Mouse (Mus musculus): ENCODE results near the gene Azin2. TPM values are rescaled to one million over a fixed set of nuclear protein-coding genes. Genes with fewer than 3 reads are reported as not detected.
A peak's percentile ranks its signal among the peaks of the same experiment; 100 is the strongest.

Azin2 gene
- polyA plus RNA-seq, 1 experiment from 2014 or later: 21.3 TPM

DNA sequence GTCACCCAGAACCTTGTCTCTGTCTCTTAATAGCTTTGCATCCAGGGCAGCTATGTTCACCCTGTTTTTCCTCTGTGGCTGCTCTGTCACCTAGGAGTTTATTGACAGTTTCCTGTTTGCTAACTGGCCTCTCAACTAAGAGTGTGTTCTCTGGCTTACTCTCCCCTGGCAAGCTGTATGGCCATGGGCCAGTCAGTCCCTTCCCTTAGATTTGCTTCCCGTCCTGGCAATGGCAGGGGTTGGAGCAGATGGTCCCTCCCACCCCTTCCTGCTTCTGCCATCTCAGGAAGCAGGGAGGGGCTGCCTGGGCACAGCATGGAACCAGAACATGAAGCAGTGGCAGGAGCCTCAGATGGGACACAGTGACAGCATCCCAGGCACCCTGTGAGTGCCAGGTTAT is 71.1 kb downstream of the Azin2 start:
- Histone ChIP-seq H3K27ac (no peak overlapping the region), H3K4me2 (replicated peaks) (no peak overlapping the region), H3K36me3 (no peaks in the 10 kb centered on the region), H3K9me3 (no peaks in the 10 kb centered on the region), H3K4me1 (replicated peaks) (peaks cover 32% of the 10 kb centered on the region), H3K9ac (replicated peaks) (no peak overlapping the region), H3K27me3 (no peaks in the 10 kb centered on the region), H3K4me3 (replicated peaks) (no peak overlapping the region)
- WGBS: 26% methylated on average over 1 of the region's 1 CpGs
- ATAC-seq: no peak

DNA sequence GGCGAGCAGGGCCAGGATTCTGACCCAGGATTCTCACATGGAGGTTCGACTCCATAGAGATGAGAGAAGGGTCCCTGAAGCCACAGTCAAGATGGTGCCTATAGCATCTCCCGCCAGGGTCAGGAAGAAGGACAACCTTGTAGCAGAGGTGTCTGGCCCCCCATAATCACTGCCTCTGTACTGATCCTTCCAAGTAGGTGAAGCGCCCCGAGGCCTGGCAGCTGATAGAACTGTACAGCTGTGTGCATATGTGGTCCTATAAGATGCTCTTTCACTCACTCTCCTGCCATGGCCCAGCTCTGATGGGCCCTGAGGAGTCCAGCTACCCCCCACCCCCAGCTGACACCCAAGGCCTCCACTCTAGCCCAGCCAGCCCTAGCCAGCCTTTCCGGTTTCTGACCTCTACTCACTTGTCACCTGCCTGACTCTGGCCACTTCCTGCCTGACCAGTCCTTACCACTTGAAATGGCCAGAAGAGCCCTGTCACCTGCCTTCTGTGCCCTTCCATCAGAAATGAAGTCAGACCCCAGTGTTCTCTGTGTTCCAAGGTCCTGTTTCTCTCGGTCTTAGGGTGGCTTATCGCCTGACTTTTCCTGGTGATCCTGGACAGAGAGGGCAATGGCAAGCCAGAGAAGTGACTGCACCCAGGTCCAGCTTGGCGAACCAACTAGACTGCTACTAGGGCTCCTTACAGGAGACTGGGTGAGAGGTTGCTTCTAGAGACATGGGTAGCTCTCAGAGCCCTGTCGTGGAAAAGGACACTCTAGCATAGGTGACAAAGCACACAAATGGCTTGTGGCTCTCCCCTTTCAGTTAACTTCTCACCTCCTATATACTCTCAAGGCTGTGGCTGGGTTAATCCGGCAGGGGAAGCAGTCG is 72.3 kb downstream of the Azin2 start:
- H3K4me1 ChIP-seq (replicated peaks): peaks cover 40% of the 10 kb centered on the region
- ATAC-seq: no peak

DNA sequence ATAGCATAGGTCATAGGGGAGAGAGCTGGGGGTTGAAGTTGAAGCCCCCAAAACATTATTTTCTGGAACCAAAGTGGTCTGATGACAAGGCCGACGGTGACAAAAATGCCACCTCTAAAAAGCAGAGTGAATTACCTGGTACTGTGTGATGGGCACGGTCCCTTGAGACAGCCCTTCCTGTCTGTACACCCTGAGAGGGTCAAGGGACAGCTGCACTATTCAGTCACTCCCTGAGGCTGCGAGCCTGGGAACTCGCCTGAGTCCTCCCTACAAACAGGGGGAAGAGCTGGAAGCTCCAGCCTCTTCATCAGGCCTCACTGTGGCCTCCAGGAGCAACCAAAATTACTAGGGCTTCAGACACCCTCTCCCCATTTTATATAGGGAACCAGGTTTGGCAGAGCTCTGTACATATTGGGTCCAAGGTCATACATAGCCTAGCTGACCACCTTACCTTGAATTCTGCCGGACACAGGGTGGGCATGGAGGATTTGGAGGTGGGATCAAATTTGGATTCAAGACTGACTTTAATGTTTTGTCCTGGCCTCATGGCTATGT is 73.7 kb downstream of the Azin2 start:
- H3K4me3 ChIP-seq (replicated peaks): no peak overlapping the region
- no peaks in the 10 kb centered on the region for H3K9me3 ChIP-seq
- peaks cover 49% of the 10 kb centered on the region for H3K4me1 ChIP-seq (replicated peaks)
- no peak overlapping the region for H3K4me2 ChIP-seq (replicated peaks)
- no peak for ATAC-seq
- H3K27me3 ChIP-seq: peaks cover 3% of the 10 kb centered on the region; the same call in 1 of the 2 replicates
- 0 out of 2 replicates have a peak overlapping the region, but pooled peaks have one; percentile 48 for H3K27ac ChIP-seq
- no peak overlapping the region for H3K9ac ChIP-seq (replicated peaks)
- H3K36me3 ChIP-seq: no peaks in the 10 kb centered on the region
- 91% methylated on average over 6 of the region's 6 CpGs for WGBS

More for the DNA sequence above, 72.3 kb downstream of the Azin2 start:
- H3K4me3 ChIP-seq (replicated peaks): no peak overlapping the region
- peaks cover 3% of the 10 kb centered on the region; the same call in 1 of the 2 replicates for H3K27me3 ChIP-seq
- no peak overlapping the region for H3K4me2 ChIP-seq (replicated peaks)
- WGBS: 89% methylated on average over 12 of the region's 12 CpGs
- H3K27ac ChIP-seq: no peak overlapping the region
- no peak overlapping the region for H3K9ac ChIP-seq (replicated peaks)
- H3K9me3 ChIP-seq: no peaks in the 10 kb centered on the region
- no peaks in the 10 kb centered on the region for H3K36me3 ChIP-seq

DNA sequence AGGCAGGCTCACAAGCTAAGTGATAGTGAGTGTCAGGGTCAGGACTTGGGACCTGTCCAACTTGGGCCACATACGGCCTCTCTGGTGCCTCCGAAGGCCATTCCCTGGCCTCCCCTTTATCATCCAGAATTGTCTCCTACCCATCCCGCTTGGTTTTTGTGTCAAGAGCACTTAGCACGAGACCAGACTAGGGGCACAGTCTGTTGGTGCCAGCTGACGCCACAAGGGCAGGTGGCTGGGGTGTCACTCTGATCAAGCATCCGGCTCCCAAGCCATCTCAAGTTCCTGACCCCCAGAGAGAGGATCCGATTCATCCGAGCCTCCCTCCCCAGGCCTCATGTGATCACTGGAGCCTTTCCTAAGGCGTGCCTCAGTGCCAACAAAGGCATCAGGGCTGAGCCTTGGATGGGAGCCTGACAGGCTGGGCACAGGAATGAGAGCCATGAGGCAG is 74.6 kb downstream of the Azin2 start:
- WGBS: 38% methylated on average over 9 of the region's 9 CpGs
- H3K27ac ChIP-seq: peak overlapping the region; percentile 48
- no peak overlapping the region for H3K9ac ChIP-seq (replicated peaks)

DNA sequence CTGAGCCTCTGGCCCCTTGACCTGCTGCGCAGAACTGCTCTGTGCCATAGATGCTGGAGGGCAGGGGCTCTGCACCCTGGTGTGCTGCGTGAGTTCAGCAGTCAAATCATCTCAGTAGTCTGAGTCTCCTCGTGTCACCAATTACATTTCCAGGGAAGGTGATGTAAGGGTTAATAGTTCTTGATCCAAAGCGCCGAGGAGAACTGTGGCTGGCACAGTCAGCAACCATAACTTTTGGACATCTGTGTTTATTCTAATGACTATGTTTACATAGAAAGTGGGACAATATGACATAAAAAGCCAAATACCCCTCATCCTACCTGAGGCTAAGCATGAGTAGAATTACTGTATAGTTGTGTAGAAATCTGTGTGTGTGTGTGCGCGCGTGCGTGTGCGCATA is 75.2 kb downstream of the Azin2 start:
- Histone ChIP-seq H3K4me2 (replicated peaks) (peak overlapping the region; percentile 22), H3K4me1 (replicated peaks) (peaks cover 47% of the 10 kb centered on the region), H3K9ac (replicated peaks) (peak overlapping the region; percentile 17; the same call in 1 of the 2 replicates), H3K27ac (peak overlapping the region; percentile 19), H3K9me3 (no peaks in the 10 kb centered on the region), H3K36me3 (no peaks in the 10 kb centered on the region), H3K4me3 (replicated peaks) (no peak overlapping the region), H3K27me3 (peaks cover 6% of the 10 kb centered on the region; the same call in 1 of the 2 replicates)
- 68% methylated on average over 10 of the region's 10 CpGs for WGBS
- ATAC-seq: no peak

More for the DNA sequence above, 74.6 kb downstream of the Azin2 start:
- Histone ChIP-seq H3K4me2 (replicated peaks) (peak overlapping the region; percentile 2; the same call in 1 of the 2 replicates), H3K36me3 (no peaks in the 10 kb centered on the region), H3K4me1 (replicated peaks) (peaks cover 53% of the 10 kb centered on the region), H3K27me3 (peaks cover 3% of the 10 kb centered on the region; the same call in 1 of the 2 replicates), H3K9me3 (no peaks in the 10 kb centered on the region), H3K4me3 (replicated peaks) (no peak overlapping the region)
- no peak for ATAC-seq

DNA sequence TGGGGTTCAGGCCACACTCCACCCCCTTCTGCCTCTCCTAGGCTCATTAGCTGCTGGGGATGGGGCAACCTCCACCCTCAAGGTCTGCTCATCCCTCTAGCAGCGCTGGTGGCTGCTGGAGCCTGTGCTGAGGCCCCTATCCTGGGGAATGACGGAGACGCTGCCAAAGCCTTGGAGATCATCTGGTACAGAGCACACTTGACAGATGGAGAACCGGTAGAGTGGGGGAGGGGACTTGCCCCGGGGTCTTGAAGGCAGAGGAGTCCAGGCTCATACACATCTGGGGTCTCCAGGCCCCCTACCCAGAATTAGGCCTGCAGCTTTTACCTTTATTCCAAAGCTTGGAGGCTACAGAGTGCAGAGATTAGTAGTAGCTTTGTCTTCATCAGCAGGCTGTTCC is 75.7 kb downstream of the Azin2 start:
- Histone ChIP-seq H3K9me3 (no peaks in the 10 kb centered on the region), H3K27ac (peak overlapping the region; percentile 19), H3K4me3 (replicated peaks) (no peak overlapping the region), H3K9ac (replicated peaks) (peak overlapping the region; percentile 17; the same call in 1 of the 2 replicates), H3K27me3 (peaks cover 6% of the 10 kb centered on the region; the same call in 1 of the 2 replicates), H3K4me2 (replicated peaks) (peak overlapping the region; percentile 22), H3K4me1 (replicated peaks) (peaks cover 46% of the 10 kb centered on the region), H3K36me3 (no peaks in the 10 kb centered on the region)
- ATAC-seq: no peak
- 49% methylated on average over 5 of the region's 5 CpGs for WGBS

DNA sequence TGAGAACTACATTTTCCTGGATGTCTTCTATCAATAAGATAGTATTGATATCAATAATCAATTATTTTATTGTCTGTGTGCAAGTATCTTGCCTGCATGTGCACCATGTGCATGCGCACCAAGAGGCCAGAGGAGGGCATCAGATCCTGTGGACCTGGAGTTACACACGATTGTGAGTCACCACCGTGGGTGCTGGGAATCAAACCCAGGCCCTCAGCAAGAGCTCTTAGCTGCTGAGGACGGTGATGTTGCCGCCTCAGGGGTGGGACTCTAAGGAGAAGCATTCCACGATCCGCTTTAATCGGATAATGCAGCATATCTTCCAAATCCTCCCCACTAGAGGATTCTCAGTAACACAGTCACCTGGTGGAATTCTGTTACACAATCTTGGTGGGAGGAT is 76.7 kb downstream of the Azin2 start:
- H3K36me3 ChIP-seq: no peaks in the 10 kb centered on the region
- peak overlapping the region; percentile 95; the same call in 1 of the 2 replicates for H3K4me2 ChIP-seq (replicated peaks)
- 89% methylated on average over 8 of the region's 8 CpGs for WGBS
- no peaks in the 10 kb centered on the region for H3K9me3 ChIP-seq
- H3K27me3 ChIP-seq: peaks cover 6% of the 10 kb centered on the region; the same call in 1 of the 2 replicates
- no peak overlapping the region for H3K9ac ChIP-seq (replicated peaks)
- no peak overlapping the region for H3K27ac ChIP-seq
- peaks cover 46% of the 10 kb centered on the region for H3K4me1 ChIP-seq (replicated peaks)
- no peak overlapping the region; the same call in 1 of the 2 replicates for H3K4me3 ChIP-seq (replicated peaks)
- ATAC-seq: no peak

DNA sequence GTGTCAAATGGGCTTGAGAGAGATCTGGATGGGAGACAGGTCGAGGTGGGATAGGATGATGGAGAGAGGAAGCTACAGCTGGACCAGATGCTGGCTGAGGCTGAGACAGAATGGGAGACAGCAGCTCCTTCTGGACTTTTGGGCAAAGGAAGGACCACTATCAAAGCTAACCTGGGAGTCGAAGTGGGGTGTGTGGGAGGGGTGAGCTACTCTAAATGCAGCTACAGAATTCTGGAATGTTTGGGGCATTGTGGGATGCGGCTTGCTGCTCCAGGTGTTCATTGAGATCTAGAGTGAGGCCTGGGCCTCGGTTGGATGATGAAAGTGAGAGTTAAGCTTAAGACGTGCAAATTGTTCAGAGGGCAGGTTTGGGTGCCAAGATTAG is 77.5 kb downstream of the Azin2 start:
- Histone ChIP-seq H3K9me3 (no peaks in the 10 kb centered on the region), H3K4me2 (replicated peaks) (peak overlapping the region; percentile 95), H3K27ac (peak overlapping the region; percentile 86), H3K27me3 (peaks cover 6% of the 10 kb centered on the region; the same call in 1 of the 2 replicates), H3K36me3 (no peaks in the 10 kb centered on the region), H3K4me3 (replicated peaks) (peak overlapping the region; percentile 77), H3K4me1 (replicated peaks) (peaks cover 49% of the 10 kb centered on the region), H3K9ac (replicated peaks) (peak overlapping the region; percentile 89)
- 64% methylated on average over 5 of the region's 5 CpGs for WGBS
- peak; percentile 35 for ATAC-seq

DNA sequence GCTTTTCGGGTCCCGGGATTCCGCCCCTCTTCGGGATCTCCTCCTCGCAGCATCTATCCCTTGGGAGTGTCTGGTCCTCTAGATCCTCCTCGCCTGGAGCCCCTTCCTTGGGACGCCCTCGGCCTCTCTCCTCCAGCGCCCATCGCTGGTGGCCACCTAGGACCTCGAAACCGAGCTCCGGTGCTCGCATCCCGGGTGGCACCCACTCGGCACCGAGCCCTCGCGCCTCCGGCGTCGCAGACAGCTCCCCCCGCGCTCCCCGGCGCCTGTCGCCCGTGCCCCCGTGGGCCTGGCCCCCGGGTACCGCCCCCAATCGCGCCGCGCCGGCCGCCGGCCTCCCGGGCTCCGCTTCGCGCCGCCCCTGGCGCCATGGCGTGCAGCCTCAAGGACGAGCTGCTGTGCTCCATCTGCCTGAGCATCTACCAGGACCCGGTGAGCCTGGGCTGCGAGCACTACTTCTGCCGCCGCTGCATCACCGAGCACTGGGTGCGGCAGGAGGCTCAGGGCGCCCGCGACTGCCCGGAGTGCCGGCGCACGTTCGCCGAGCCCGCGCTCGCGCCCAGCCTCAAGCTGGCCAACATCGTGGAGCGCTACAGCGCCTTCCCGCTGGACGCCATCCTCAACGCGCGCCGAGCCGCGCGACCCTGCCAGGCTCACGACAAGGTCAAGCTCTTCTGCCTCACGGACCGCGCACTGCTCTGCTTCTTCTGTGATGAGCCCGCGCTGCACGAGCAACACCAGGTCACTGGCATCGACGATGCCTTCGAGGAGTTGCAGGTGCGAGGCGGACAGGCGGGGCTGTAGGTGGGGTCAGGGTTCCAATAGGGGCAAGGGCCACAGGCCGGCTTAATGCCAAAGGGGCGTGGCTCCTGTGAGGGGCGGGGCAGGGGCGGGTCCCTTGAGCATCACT is 78.2 kb downstream of the Azin2 start:
- peaks cover 56% of the 10 kb centered on the region for H3K4me1 ChIP-seq (replicated peaks)
- H3K27ac ChIP-seq: peak overlapping the region; percentile 86
- no peaks in the 10 kb centered on the region for H3K9me3 ChIP-seq
- H3K9ac ChIP-seq (replicated peaks): peak overlapping the region; percentile 89
- H3K4me3 ChIP-seq (replicated peaks): peak overlapping the region; percentile 77
- 1% methylated on average over 93 of the region's 94 CpGs for WGBS
- peak; percentile 68 for ATAC-seq
- H3K4me2 ChIP-seq (replicated peaks): peak overlapping the region; percentile 95
- H3K27me3 ChIP-seq: peaks cover 6% of the 10 kb centered on the region; the same call in 1 of the 2 replicates
- H3K36me3 ChIP-seq: no peaks in the 10 kb centered on the region

DNA sequence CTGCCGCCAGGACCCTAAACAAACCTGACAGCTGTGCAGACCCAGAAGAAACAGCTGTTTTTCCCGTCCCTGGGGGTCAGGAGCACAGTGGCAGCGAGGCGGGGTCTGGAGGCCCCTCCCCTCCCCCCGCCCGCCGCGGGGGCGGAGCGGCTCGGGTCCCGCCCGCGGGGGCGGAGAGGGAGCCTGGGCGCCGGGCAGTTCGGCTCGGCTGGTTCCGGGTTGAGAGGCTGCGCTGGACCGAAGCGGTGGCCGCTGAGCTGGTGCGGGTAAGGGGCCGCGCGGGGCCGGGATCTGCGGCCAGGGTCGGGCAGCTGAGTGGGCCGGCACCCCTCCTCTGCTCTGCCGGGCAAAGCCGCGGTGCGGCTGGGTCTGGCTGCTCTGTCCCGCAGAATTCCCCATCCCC is 78.9 kb downstream of the Azin2 start, which contains the start of gene Trim62:
Gene Trim62, plus strand, starts transcription at position 202 of the 403 bp plus-strand sequence.
- Histone ChIP-seq H3K4me1 (replicated peaks) (peaks cover 59% of the 10 kb centered on the region), H3K9me3 (no peaks in the 10 kb centered on the region), H3K36me3 (no peaks in the 10 kb centered on the region), H3K9ac (replicated peaks) (peak within 1 kb of the TSS; percentile 89), H3K4me3 (replicated peaks) (peak within 1 kb of the TSS; percentile 77), H3K27ac (peak within 1 kb of the TSS; percentile 86), H3K27me3 (peaks cover 6% of the 10 kb centered on the region; the same call in 1 of the 2 replicates), H3K4me2 (replicated peaks) (peak within 1 kb of the TSS; percentile 95)
- under 1% methylated on average over 32 of the region's 37 CpGs for WGBS
- peak; percentile 68 for ATAC-seq

Measured in midbrain, embryonic 13.5 days (tissue).